Mouse (Mus musculus): ENCODE measurements around the gene Crtc1. TPM values are rescaled to one million over a fixed set of nuclear protein-coding genes. Genes with fewer than 3 reads are reported as not detected.

Crtc1 gene
- polyA plus RNA-seq, 1 experiment from 2014 or later: 23.4 TPM

- Histone ChIP-seq H3K4me2 (ENCODE audit: low read length) (peak overlapping the region; percentile 58; the same call in 1 of the 2 replicates), H3K4me3 (ENCODE audit: low read depth, low read length) (peak overlapping the region; percentile 37)
- 5% methylated on average over 35 of the region's 35 CpGs for WGBS
Observed at GRCm38 (mm10) chr8:70375212-70375859, 64.0 kb downstream of the Crtc1 start.

GRCm38 (mm10) chr8:70374318-70374927, 65.0 kb downstream of the Crtc1 start:
- ATAC-seq (replicated peaks; ENCODE audit: low FRiP score, low TSS enrichment, low read depth) (peak; percentile 75), DNase-seq (ENCODE audit: low spot score) (peak; percentile 76)
- H3K9ac ChIP-seq (ENCODE audit: low read length): no peak overlapping the region
- H3K36me3 ChIP-seq (ENCODE audit: control insufficient read depth, insufficient read depth, low read length): no peaks in the 10 kb centered on the region
- H3K4me1 ChIP-seq (replicated peaks; ENCODE audit: control insufficient read depth, insufficient read depth, low read length): peaks cover 13% of the 10 kb centered on the region
- peak overlapping the region; percentile 37 for H3K4me3 ChIP-seq (ENCODE audit: low read depth, low read length)
- WGBS: under 1% methylated on average over 51 of the region's 53 CpGs
- H3K4me2 ChIP-seq (ENCODE audit: low read length): peak overlapping the region; percentile 58
- no peaks in the 10 kb centered on the region for H3K9me3 ChIP-seq (ENCODE audit: control insufficient read depth, low read length)
- peaks cover 74% of the 10 kb centered on the region for H3K27me3 ChIP-seq (replicated peaks; ENCODE audit: control insufficient read depth, insufficient read depth, low read length)
- H3K27ac ChIP-seq (ENCODE audit: low read depth): no peak overlapping the region

More at GRCm38 (mm10) chr8:70375212-70375859, 64.0 kb downstream of the Crtc1 start:
- Histone ChIP-seq H3K27ac (ENCODE audit: low read depth) (no peak overlapping the region), H3K27me3 (replicated peaks; ENCODE audit: control insufficient read depth, insufficient read depth, low read length) (peaks cover 74% of the 10 kb centered on the region), H3K36me3 (ENCODE audit: control insufficient read depth, insufficient read depth, low read length) (no peaks in the 10 kb centered on the region), H3K9ac (ENCODE audit: low read length) (no peak overlapping the region), H3K9me3 (ENCODE audit: control insufficient read depth, low read length) (no peaks in the 10 kb centered on the region), H3K4me1 (replicated peaks; ENCODE audit: control insufficient read depth, insufficient read depth, low read length) (peaks cover 13% of the 10 kb centered on the region)
- DNase-seq (ENCODE audit: low spot score): no peak
- no peak; the same call in 1 of the 2 replicates for ATAC-seq (replicated peaks; ENCODE audit: low FRiP score, low TSS enrichment, low read depth)

- Histone ChIP-seq H3K4me3 (ENCODE audit: low read depth, low read length) (peak within 1 kb of the TSS; percentile 37), H3K27ac (ENCODE audit: low read depth) (no peak within 1 kb of the TSS), H3K4me2 (ENCODE audit: low read length) (peak within 1 kb of the TSS; percentile 58), H3K9me3 (ENCODE audit: control insufficient read depth, low read length) (no peaks in the 10 kb centered on the region), H3K9ac (ENCODE audit: low read length) (peak within 1 kb of the TSS; percentile 1; the same call in 1 of the 2 replicates), H3K27me3 (replicated peaks; ENCODE audit: control insufficient read depth, insufficient read depth, low read length) (peaks cover 70% of the 10 kb centered on the region), H3K4me1 (replicated peaks; ENCODE audit: control insufficient read depth, insufficient read depth, low read length) (peaks cover 13% of the 10 kb centered on the region), H3K36me3 (ENCODE audit: control insufficient read depth, insufficient read depth, low read length) (no peaks in the 10 kb centered on the region)
- WGBS: 4% methylated on average over 47 of the region's 47 CpGs
- ATAC-seq (replicated peaks; ENCODE audit: low FRiP score, low TSS enrichment, low read depth) (no peak), DNase-seq (ENCODE audit: low spot score) (no peak)
Observed at GRCm38 (mm10) chr8:70373397-70374317, 65.7 kb downstream of the Crtc1 start, which contains the start of gene Comp. Gene Comp, plus strand, starts transcription at chr8:70373558.

GRCm38 (mm10) chr8:70371951-70372350, 67.4 kb downstream of the Crtc1 start:
- ATAC-seq (replicated peaks; ENCODE audit: low FRiP score, low TSS enrichment, low read depth): no peak
- H3K9me3 ChIP-seq (ENCODE audit: control insufficient read depth, low read length): no peaks in the 10 kb centered on the region
- H3K4me2 ChIP-seq (ENCODE audit: low read length): no peak overlapping the region
- no peaks in the 10 kb centered on the region for H3K36me3 ChIP-seq (ENCODE audit: control insufficient read depth, insufficient read depth, low read length)
- DNase-seq (ENCODE audit: low spot score): no peak
- WGBS: 37% methylated on average over 6 of the region's 6 CpGs
- peaks cover 53% of the 10 kb centered on the region for H3K27me3 ChIP-seq (replicated peaks; ENCODE audit: control insufficient read depth, insufficient read depth, low read length)
- H3K4me1 ChIP-seq (replicated peaks; ENCODE audit: control insufficient read depth, insufficient read depth, low read length): peaks cover 13% of the 10 kb centered on the region
- no peak overlapping the region for H3K27ac ChIP-seq (ENCODE audit: low read depth)
- H3K9ac ChIP-seq (ENCODE audit: low read length): no peak overlapping the region
- H3K4me3 ChIP-seq (ENCODE audit: low read depth, low read length): no peak overlapping the region

- H3K4me3 ChIP-seq (ENCODE audit: low read depth, low read length): no peak overlapping the region
- peaks cover 8% of the 10 kb centered on the region; the same call in 1 of the 2 replicates for H3K4me1 ChIP-seq (replicated peaks; ENCODE audit: control insufficient read depth, insufficient read depth, low read length)
- no peak for ATAC-seq (replicated peaks; ENCODE audit: low FRiP score, low TSS enrichment, low read depth)
- H3K36me3 ChIP-seq (ENCODE audit: control insufficient read depth, insufficient read depth, low read length): no peaks in the 10 kb centered on the region
- no peaks in the 10 kb centered on the region for H3K9me3 ChIP-seq (ENCODE audit: control insufficient read depth, low read length)
- WGBS: 72% methylated on average over 7 of the region's 7 CpGs
- H3K27ac ChIP-seq (ENCODE audit: low read depth): no peak overlapping the region
- H3K9ac ChIP-seq (ENCODE audit: low read length): no peak overlapping the region
- peaks cover 38% of the 10 kb centered on the region for H3K27me3 ChIP-seq (replicated peaks; ENCODE audit: control insufficient read depth, insufficient read depth, low read length)
- no peak overlapping the region for H3K4me2 ChIP-seq (ENCODE audit: low read length)
- no peak for DNase-seq (ENCODE audit: low spot score)
Observed at GRCm38 (mm10) chr8:70370476-70370875, 68.9 kb downstream of the Crtc1 start.

- Histone ChIP-seq H3K27ac (ENCODE audit: low read depth) (no peak overlapping the region), H3K27me3 (replicated peaks; ENCODE audit: control insufficient read depth, insufficient read depth, low read length) (no peaks in the 10 kb centered on the region; the same call in 1 of the 2 replicates), H3K36me3 (ENCODE audit: control insufficient read depth, insufficient read depth, low read length) (no peaks in the 10 kb centered on the region), H3K9me3 (ENCODE audit: control insufficient read depth, low read length) (no peaks in the 10 kb centered on the region), H3K4me3 (ENCODE audit: low read depth, low read length) (no peak overlapping the region), H3K9ac (ENCODE audit: low read length) (no peak overlapping the region), H3K4me2 (ENCODE audit: low read length) (no peak overlapping the region), H3K4me1 (replicated peaks; ENCODE audit: control insufficient read depth, insufficient read depth, low read length) (no peaks in the 10 kb centered on the region)
- 56% methylated on average over 5 of the region's 5 CpGs for WGBS
- no peak for ATAC-seq (replicated peaks; ENCODE audit: low FRiP score, low TSS enrichment, low read depth)
- DNase-seq (ENCODE audit: low spot score): no peak
Observed at GRCm38 (mm10) chr8:70366588-70366987, 72.8 kb downstream of the Crtc1 start.

- Histone ChIP-seq H3K4me2 (ENCODE audit: low read length) (no peak overlapping the region), H3K4me3 (ENCODE audit: low read depth, low read length) (no peak overlapping the region), H3K27me3 (replicated peaks; ENCODE audit: control insufficient read depth, insufficient read depth, low read length) (no peaks in the 10 kb centered on the region), H3K9ac (ENCODE audit: low read length) (no peak overlapping the region), H3K9me3 (ENCODE audit: control insufficient read depth, low read length) (no peaks in the 10 kb centered on the region), H3K27ac (ENCODE audit: low read depth) (no peak overlapping the region), H3K4me1 (replicated peaks; ENCODE audit: control insufficient read depth, insufficient read depth, low read length) (no peaks in the 10 kb centered on the region), H3K36me3 (ENCODE audit: control insufficient read depth, insufficient read depth, low read length) (no peaks in the 10 kb centered on the region)
- no peak for DNase-seq (ENCODE audit: low spot score)
- no peak for ATAC-seq (replicated peaks; ENCODE audit: low FRiP score, low TSS enrichment, low read depth)
- 43% methylated on average over 5 of the region's 5 CpGs for WGBS
Observed at GRCm38 (mm10) chr8:70364066-70364465, 75.3 kb downstream of the Crtc1 start.

- no peak overlapping the region for H3K4me2 ChIP-seq (ENCODE audit: low read length)
Observed at GRCm38 (mm10) chr8:70361484-70362032, 77.8 kb downstream of the Crtc1 start.

More at GRCm38 (mm10) chr8:70361484-70362032, 77.8 kb downstream of the Crtc1 start:
- Histone ChIP-seq H3K27ac (ENCODE audit: low read depth) (no peak overlapping the region), H3K27me3 (replicated peaks; ENCODE audit: control insufficient read depth, insufficient read depth, low read length) (no peaks in the 10 kb centered on the region), H3K9ac (ENCODE audit: low read length) (no peak overlapping the region), H3K4me3 (ENCODE audit: low read depth, low read length) (no peak overlapping the region), H3K9me3 (ENCODE audit: control insufficient read depth, low read length) (no peaks in the 10 kb centered on the region), H3K36me3 (ENCODE audit: control insufficient read depth, insufficient read depth, low read length) (no peaks in the 10 kb centered on the region), H3K4me1 (replicated peaks; ENCODE audit: control insufficient read depth, insufficient read depth, low read length) (no peaks in the 10 kb centered on the region)
- no peak for DNase-seq (ENCODE audit: low spot score)
- 74% methylated on average over 10 of the region's 10 CpGs for WGBS
- no peak for ATAC-seq (replicated peaks; ENCODE audit: low FRiP score, low TSS enrichment, low read depth)

Data from intestine, embryonic 14.5 days (tissue).